Mouse (Mus musculus) erythroblast, embryonic 14.5 days (primary cell): ENCODE measurements around the gene Rhoh. TPM values are rescaled to one million over a fixed set of nuclear protein-coding genes. Genes with fewer than 3 reads are reported as not detected.

ENCODE experiments used
- H3K27me3 ChIP-seq: 2 replicates; pipeline ENCODE4 v1.6.1; 2012; ENCODE audit warnings: inconsistent platforms; ENCODE audit not compliant: control insufficient read depth
- H3K36me3 ChIP-seq: 2 replicates; pipeline ENCODE4 v1.6.1; 2012; ENCODE audit warnings: mild to moderate bottlenecking, inconsistent platforms; ENCODE audit not compliant: control insufficient read depth
- H3K4me1 ChIP-seq: 2 replicates; pipeline ENCODE4 v1.6.1; 2012; ENCODE audit warnings: inconsistent platforms; ENCODE audit not compliant: control insufficient read depth
- H3K4me3 ChIP-seq: replicated peaks from 2 replicates; pipeline ENCODE3; 2012; ENCODE audit warnings: moderate library complexity, mild to moderate bottlenecking, inconsistent platforms
- H3K9me3 ChIP-seq: 2 replicates; pipeline ENCODE4 v1.6.1; 2012; ENCODE audit warnings: low read length, inconsistent platforms, mixed read lengths; ENCODE audit not compliant: control insufficient read depth
- GATA1 ChIP-seq: IDR thresholded peaks from 2 replicates; pipeline ENCODE4 v1.6.1; 2012; ENCODE audit warnings: low read length, inconsistent platforms, mixed read lengths
- TAL1 ChIP-seq: IDR thresholded peaks from 3 replicates; pipeline ENCODE4 v1.6.1; 2012; ENCODE audit warnings: low read length, inconsistent platforms, mixed read lengths
- polyA plus RNA-seq: library from polyadenylated mRNA; stranded (reverse); fragments of >175 nt; gene quantifications from 2 replicates; pipeline ENCODE4 v1.2.3, GENCODE M21; 2012

Rhoh gene
- polyA plus RNA-seq, 1 experiment: not detected

- no peaks in the 10 kb centered on the region for H3K36me3 ChIP-seq
- H3K4me1 ChIP-seq: no peaks in the 10 kb centered on the region
- no peaks in the 10 kb centered on the region for H3K9me3 ChIP-seq
- H3K4me3 ChIP-seq: no peak overlapping the region
- TF ChIP-seq TAL1 (no peak), GATA1 (no peak)
- H3K27me3 ChIP-seq: no peaks in the 10 kb centered on the region
Observed at GRCm38 (mm10) chr5:65881254-65881653, 20.2 kb downstream of the Rhoh start.

GRCm38 (mm10) chr5:65882476-65883205, 21.6 kb downstream of the Rhoh start:
- TF ChIP-seq GATA1: no peak
- TF ChIP-seq TAL1: no peak
- H3K4me3 ChIP-seq: no peak overlapping the region
- no peaks in the 10 kb centered on the region for H3K4me1 ChIP-seq
- H3K27me3 ChIP-seq: no peaks in the 10 kb centered on the region
- H3K9me3 ChIP-seq: no peaks in the 10 kb centered on the region
- H3K36me3 ChIP-seq: no peaks in the 10 kb centered on the region

- no peaks in the 10 kb centered on the region for H3K27me3 ChIP-seq
Observed at GRCm38 (mm10) chr5:65883355-65883754, 22.3 kb downstream of the Rhoh start.

GRCm38 (mm10) chr5:65885699-65886443, 24.9 kb downstream of the Rhoh start:
- Histone ChIP-seq H3K9me3 (no peaks in the 10 kb centered on the region), H3K27me3 (no peaks in the 10 kb centered on the region), H3K4me3 (no peak overlapping the region), H3K36me3 (no peaks in the 10 kb centered on the region), H3K4me1 (peaks cover 2% of the 10 kb centered on the region; the same call in 1 of the 2 replicates)
- TF ChIP-seq TAL1 (no peak), GATA1 (no peak)

More at GRCm38 (mm10) chr5:65883355-65883754, 22.3 kb downstream of the Rhoh start:
- no peak for TF ChIP-seq GATA1
- no peak for TF ChIP-seq TAL1
- H3K9me3 ChIP-seq: no peaks in the 10 kb centered on the region
- no peak overlapping the region for H3K4me3 ChIP-seq
- no peaks in the 10 kb centered on the region for H3K4me1 ChIP-seq
- H3K36me3 ChIP-seq: no peaks in the 10 kb centered on the region

GRCm38 (mm10) chr5:65888102-65888501, 27.1 kb downstream of the Rhoh start:
- Histone ChIP-seq H3K27me3 (no peaks in the 10 kb centered on the region), H3K4me3 (no peak overlapping the region), H3K9me3 (no peaks in the 10 kb centered on the region), H3K36me3 (no peaks in the 10 kb centered on the region), H3K4me1 (peaks cover 2% of the 10 kb centered on the region; the same call in 1 of the 2 replicates)
- TF ChIP-seq GATA1 (no peak), TAL1 (no peak)

GRCm38 (mm10) chr5:65888998-65889397, 28.0 kb downstream of the Rhoh start:
- no peak overlapping the region for H3K4me3 ChIP-seq
- no peaks in the 10 kb centered on the region for H3K36me3 ChIP-seq
- H3K9me3 ChIP-seq: no peaks in the 10 kb centered on the region
- TF ChIP-seq GATA1 (no peak), TAL1 (no peak)
- H3K4me1 ChIP-seq: peaks cover 2% of the 10 kb centered on the region; the same call in 1 of the 2 replicates
- H3K27me3 ChIP-seq: no peaks in the 10 kb centered on the region

- Histone ChIP-seq H3K4me3 (no peak overlapping the region), H3K4me1 (peaks cover 2% of the 10 kb centered on the region; the same call in 1 of the 2 replicates), H3K36me3 (no peaks in the 10 kb centered on the region), H3K9me3 (no peaks in the 10 kb centered on the region), H3K27me3 (no peaks in the 10 kb centered on the region)
- TF ChIP-seq TAL1 (no peak), GATA1 (no peak)
Observed at GRCm38 (mm10) chr5:65891251-65891826, 30.3 kb downstream of the Rhoh start.

GRCm38 (mm10) chr5:65895121-65895692, 34.2 kb downstream of the Rhoh start:
- Histone ChIP-seq H3K4me1 (peaks cover 1% of the 10 kb centered on the region; the same call in 1 of the 2 replicates), H3K4me3 (no peak overlapping the region), H3K27me3 (no peaks in the 10 kb centered on the region), H3K36me3 (no peaks in the 10 kb centered on the region), H3K9me3 (no peaks in the 10 kb centered on the region)
- TF ChIP-seq GATA1: no peak
- no peak for TF ChIP-seq TAL1
